Mouse (Mus musculus) gonadal fat pad, adult 2 months (tissue): ENCODE measurements around the gene Lrrc47. TPM values are rescaled to one million over a fixed set of nuclear protein-coding genes. Genes with fewer than 3 reads are reported as not detected.

Experiments
- polyA plus RNA-seq: library from polyadenylated mRNA; depleted of rRNA; stranded (reverse); fragments of >200 nt; gene quantifications from 2 replicates; pipeline ENCODE4 v1.2.3, GENCODE M21; 2012; rRNA removed

The Lrrc47 gene
- polyA plus RNA-seq, 1 experiment = 38.6 TPM

Other genes starting within 250 kb of the Lrrc47 start
- gene A430005L14Rik, start 54.5 kb upstream of the Lrrc47 start, polyA plus RNA-seq = 24.5 and 28.6 TPM in 2 replicates
- 11.7 and 14.7 TPM in 2 replicates for gene Dffb, start 36.6 kb upstream of the Lrrc47 start, polyA plus RNA-seq
- 16.5 and 19.6 TPM in 2 replicates for gene Cep104, start 36.5 kb upstream of the Lrrc47 start, polyA plus RNA-seq
- 338 and 347 TPM in 2 replicates for gene Smim1, start 14.5 kb downstream of the Lrrc47 start, polyA plus RNA-seq
- gene Ccdc27, start 30.9 kb downstream of the Lrrc47 start, polyA plus RNA-seq = 0.16 and 0.23 TPM in 2 replicates
- 0.82 and 0.96 TPM in 2 replicates for gene Trp73, start 128.5 kb downstream of the Lrrc47 start, polyA plus RNA-seq
- gene Wrap73, start 130.6 kb downstream of the Lrrc47 start, polyA plus RNA-seq = 14.4 and 18.0 TPM in 2 replicates
- 139 and 174 TPM in 2 replicates for gene Tprgl, start 148.9 kb downstream of the Lrrc47 start, polyA plus RNA-seq
- 18.3 and 27.3 TPM in 2 replicates for gene Megf6, start 159.0 kb downstream of the Lrrc47 start, polyA plus RNA-seq